Mouse (Mus musculus) activated CD4-positive, CD25-positive, alpha-beta regulatory T cell, adult 4 months (primary cell): ENCODE results near the gene Rps19bp1. TPM values are rescaled to one million over a fixed set of nuclear protein-coding genes. Genes with fewer than 3 reads are reported as not detected.

ENCODE experiments used
- ATAC-seq: one replicate; pipeline ENCODE4 v1.8.0; 2017
- polyA plus RNA-seq, 2 experiments: library from polyadenylated mRNA; unstranded; fragments of 100-300 nt; shearing (Covaris generic); gene quantifications; one replicate each; pipeline ENCODE4 v1.2.1; 2017

Rps19bp1 gene
- 10 to 100 TPM; 18.9 to 21.6 TPM for polyA plus RNA-seq

GRCm38 (mm10) chr15:80263610-80264575, at the start of gene Rps19bp1:
Gene Rps19bp1, minus strand, starts transcription at chr15:80264315.
- ATAC-seq: peak; percentile 98

- no peak for ATAC-seq
Measured at GRCm38 (mm10) chr15:80306146-80306545, 42.0 kb upstream of the Rps19bp1 start.

GRCm38 (mm10) chr15:80304188-80304587, 40.1 kb upstream of the Rps19bp1 start:
- ATAC-seq: no peak

GRCm38 (mm10) chr15:80303779-80304178, 39.7 kb upstream of the Rps19bp1 start:
- ATAC-seq: no peak

GRCm38 (mm10) chr15:80297146-80297545, 33.0 kb upstream of the Rps19bp1 start:
- no peak for ATAC-seq

- peak; percentile 40 for ATAC-seq
Measured at GRCm38 (mm10) chr15:80289436-80289835, 25.3 kb upstream of the Rps19bp1 start.

- no peak for ATAC-seq
Measured at GRCm38 (mm10) chr15:80288036-80288435, 23.9 kb upstream of the Rps19bp1 start.

GRCm38 (mm10) chr15:80286851-80287415, 22.8 kb upstream of the Rps19bp1 start, which contains the start of gene Cacna1i:
Gene Cacna1i, plus strand, starts transcription at chr15:80287238.
- ATAC-seq: no peak

GRCm38 (mm10) chr15:80280646-80281045, 16.5 kb upstream of the Rps19bp1 start:
- no peak for ATAC-seq

GRCm38 (mm10) chr15:80279053-80279452, 14.9 kb upstream of the Rps19bp1 start:
- no peak for ATAC-seq

GRCm38 (mm10) chr15:80278121-80278759, 14.1 kb upstream of the Rps19bp1 start:
- no peak for ATAC-seq

- ATAC-seq: no peak
Measured at GRCm38 (mm10) chr15:80277625-80278024, 13.5 kb upstream of the Rps19bp1 start.

GRCm38 (mm10) chr15:80277107-80277506, 13.0 kb upstream of the Rps19bp1 start:
- ATAC-seq: no peak

- no peak for ATAC-seq
Measured at GRCm38 (mm10) chr15:80271858-80272396, 7.8 kb upstream of the Rps19bp1 start.

GRCm38 (mm10) chr15:80266281-80266680, 2.2 kb upstream of the Rps19bp1 start:
- no peak for ATAC-seq

GRCm38 (mm10) chr15:80261100-80261499, 3.0 kb downstream of the Rps19bp1 start:
- ATAC-seq: no peak

- no peak for ATAC-seq
Measured at GRCm38 (mm10) chr15:80260677-80261076, 3.4 kb downstream of the Rps19bp1 start.

- ATAC-seq: no peak
Measured at GRCm38 (mm10) chr15:80259406-80260045, 4.6 kb downstream of the Rps19bp1 start.

GRCm38 (mm10) chr15:80258240-80259170, 5.6 kb downstream of the Rps19bp1 start:
- no peak for ATAC-seq

- no peak for ATAC-seq
Measured at GRCm38 (mm10) chr15:80257602-80258239, 6.4 kb downstream of the Rps19bp1 start.
